ENCODE assay signal across 12 mouse cellular contexts in genomic region chr15:98793141-98793698, GRCm38 (mm10). TPM values are rescaled to one million over a fixed set of nuclear protein-coding genes. Genes with fewer than 3 reads are reported as not detected.
A peak's percentile ranks its signal among the peaks of the same experiment; 100 is the strongest.
DNase-seq lines count a peak whose midpoint lies in the region; ATAC-seq and TF ChIP-seq lines count a peak whose summit lies in the region.
"Had no signal": no experiment of that assay in that cellular context is flagged by ENCODE, and none has a peak within 500 bp of the region (broad histone marks: within the 10 kb centered on the region; RNA-seq: fewer than 3 reads in every experiment).

No protein-coding gene starts in this region.

- TF ChIP-seq CTCF in cortical plate, adult 2 months (IDR thresholded peaks at IDR 0.05; ENCODE audit: extremely low read depth, insufficient read depth, low read length) = no peak
- TF ChIP-seq CTCF in midbrain, postnatal 0 days (IDR thresholded peaks at IDR 0.05) = no peak

- no peak for DNase-seq in heart, postnatal 36 days
- no peak for DNase-seq in midbrain, postnatal 0 days (ENCODE audit: low spot score)
- no peak for DNase-seq in spleen, postnatal 10 days (ENCODE audit: low spot score in 2 of 2)
- DNase-seq in frontal cortex, postnatal 14 days (ENCODE audit: low spot score in 2 of 2) = no peak
- DNase-seq in ovary, adult 18-20 months (ENCODE audit: low spot score) = no peak
- DNase-seq: heart, adult 2 months had no signal

- no peak for ATAC-seq in heart, embryonic 16.5 days (replicated peaks; ENCODE audit: extremely low read depth, insufficient read depth, low FRiP score)
- no peak for ATAC-seq in hindbrain, embryonic 16.5 days
- ATAC-seq in midbrain, postnatal 0 days (ENCODE audit: low FRiP score) = no peak
- ATAC-seq: liver, embryonic 12.5 days had no signal

- H3K9ac ChIP-seq in heart, embryonic 16.5 days (ENCODE audit: low read length) = no peak overlapping the region
- H3K9ac ChIP-seq in hindbrain, embryonic 16.5 days (ENCODE audit: low read depth, low read length) = peak overlapping the region; percentile 50; the same call in 1 of the 2 replicates
- 0 out of 2 replicates have a peak overlapping the region, but pooled peaks have one; percentile 13 for H3K9ac ChIP-seq in midbrain, postnatal 0 days (replicated peaks; ENCODE audit: low read length, poor library complexity, severe bottlenecking)
- H3K9ac ChIP-seq: liver, embryonic 12.5 days had no signal

- WGBS in heart, embryonic 16.5 days = 6% methylated on average over 13 of the region's 13 CpGs
- 6% methylated on average over 13 of the region's 13 CpGs for WGBS in hindbrain, embryonic 16.5 days
- 7% methylated on average over 13 of the region's 13 CpGs for WGBS in midbrain, postnatal 0 days

- intact Hi-C loops in heart, postnatal 36 days (cut with DNase I) = loop anchor here (5.0 kb wide), 1 partner anchor 81 kb away; no protein-coding TSS in a partner anchor

- H3K9me3 ChIP-seq in heart, embryonic 16.5 days (replicated peaks; ENCODE audit: control insufficient read depth, low read length) = no peaks in the 10 kb centered on the region
- H3K9me3 ChIP-seq in hindbrain, embryonic 16.5 days (ENCODE audit: control insufficient read depth, low read length) = no peaks in the 10 kb centered on the region
- no peaks in the 10 kb centered on the region for H3K9me3 ChIP-seq in midbrain, postnatal 0 days (ENCODE audit: low read length)
- H3K9me3 ChIP-seq: liver, embryonic 12.5 days had no signal

- peaks cover 96% of the 10 kb centered on the region for H3K27me3 ChIP-seq in heart, embryonic 16.5 days (ENCODE audit: control insufficient read depth, insufficient read depth, low read length)
- peaks cover 82% of the 10 kb centered on the region for H3K27me3 ChIP-seq in hindbrain, embryonic 16.5 days (replicated peaks; ENCODE audit: control insufficient read depth, insufficient read depth, low read length)
- H3K27me3 ChIP-seq in midbrain, postnatal 0 days (ENCODE audit: insufficient read depth, low read length) = peaks cover 91% of the 10 kb centered on the region

- peak overlapping the region; percentile 35 for H3K4me3 ChIP-seq in heart, embryonic 16.5 days (ENCODE audit: low read length)
- peak overlapping the region; percentile 16 for H3K4me3 ChIP-seq in cortical plate, adult 2 months (ENCODE audit: insufficient read depth, low read length)
- H3K4me3 ChIP-seq in hindbrain, embryonic 16.5 days (ENCODE audit: low read length) = peak overlapping the region; percentile 44
- peak overlapping the region; percentile 36 for H3K4me3 ChIP-seq in midbrain, postnatal 0 days (ENCODE audit: low read depth, low read length)
- H3K4me3 ChIP-seq: heart, adult 2 months had no signal

- H3K36me3 ChIP-seq in heart, embryonic 16.5 days (ENCODE audit: control insufficient read depth, insufficient read depth) = no peaks in the 10 kb centered on the region
- H3K36me3 ChIP-seq in hindbrain, embryonic 16.5 days (ENCODE audit: control insufficient read depth, insufficient read depth, low read length) = no peaks in the 10 kb centered on the region
- no peaks in the 10 kb centered on the region for H3K36me3 ChIP-seq in midbrain, postnatal 0 days (ENCODE audit: insufficient read depth, low read length)
- H3K36me3 ChIP-seq: liver, embryonic 12.5 days had no signal

- H3K4me2 ChIP-seq in heart, embryonic 16.5 days (ENCODE audit: low read depth, low read length) = no peak overlapping the region
- peak overlapping the region; percentile 70 for H3K4me2 ChIP-seq in hindbrain, embryonic 16.5 days (ENCODE audit: low read length)
- H3K4me2 ChIP-seq in midbrain, postnatal 0 days (ENCODE audit: low read depth, low read length, poor library complexity, severe bottlenecking) = peak overlapping the region; percentile 51

- H3K27ac ChIP-seq in heart, embryonic 16.5 days (ENCODE audit: low read length) = no peak overlapping the region
- no peak overlapping the region for H3K27ac ChIP-seq in cortical plate, adult 2 months (ENCODE audit: insufficient read depth, low read length)
- H3K27ac ChIP-seq in hindbrain, embryonic 16.5 days (ENCODE audit: low read depth, low read length) = no peak overlapping the region
- H3K27ac ChIP-seq in midbrain, postnatal 0 days (ENCODE audit: low read depth, low read length) = no peak overlapping the region
- H3K27ac ChIP-seq: heart, adult 2 months; layer of hippocampus, adult 2 months; liver, embryonic 12.5 days had no signal

- TF ChIP-seq POLR2A in cortical plate, adult 2 months (IDR thresholded peaks at IDR 0.05; ENCODE audit: extremely low read depth, insufficient read depth, low read length) = no peak

- peaks cover 42% of the 10 kb centered on the region for H3K4me1 ChIP-seq in heart, embryonic 16.5 days (ENCODE audit: control insufficient read depth, insufficient read depth, low read length)
- H3K4me1 ChIP-seq in cortical plate, adult 2 months (ENCODE audit: control insufficient read depth, insufficient read depth, low read length) = peaks cover 1% of the 10 kb centered on the region; the same call in 1 of the 2 replicates
- peaks cover 22% of the 10 kb centered on the region for H3K4me1 ChIP-seq in hindbrain, embryonic 16.5 days (ENCODE audit: control insufficient read depth, insufficient read depth, low read depth, low read length)
- H3K4me1 ChIP-seq in midbrain, postnatal 0 days (ENCODE audit: insufficient read depth, low read length) = no peaks in the 10 kb centered on the region; the same call in 1 of the 2 replicates

RNA-seq across cellular contexts. Expression of gene Wnt1, which starts 3.6 kb away (rescaled TPM):
- not detected in 2 replicates for polyA plus RNA-seq in heart, embryonic 16.5 days (2015; fragmentation: Nextera tagmentation; extraction: Ambion mirVana)
- total RNA-seq in heart, postnatal 36 days (2021) = not detected
- polyA plus RNA-seq in cortical plate, adult 2 months (2012; rRNA removed) = 0.15 and 0.17 TPM in 2 replicates
- polyA plus RNA-seq in hindbrain, embryonic 16.5 days (2015; fragmentation: Nextera tagmentation; extraction: Ambion mirVana) = 1.2 and 2.3 TPM in 2 replicates
- total RNA-seq in midbrain, postnatal 0 days (2014; rRNA removed) = 0.33 TPM in 2 replicates
- polyA plus RNA-seq in midbrain, postnatal 0 days (2015; fragmentation: Nextera tagmentation; extraction: Ambion mirVana) = 0.81 and 1.1 TPM in 2 replicates
- total RNA-seq: heart, adult 2 months; layer of hippocampus, adult 2 months; neutrophil, adult 5-6 weeks had no signal
- polyA plus RNA-seq: heart, adult 2 months; liver, embryonic 12.5 days had no signal

RNA-seq across cellular contexts. Expression of gene Wnt10b, which starts 15.3 kb away (rescaled TPM):
- polyA plus RNA-seq in heart, embryonic 16.5 days (2015; fragmentation: Nextera tagmentation; extraction: Ambion mirVana) = 0.28 and 0.44 TPM in 2 replicates
- under 1 TPM; 0.27 to 0.33 TPM for total RNA-seq in heart, postnatal 36 days (2021)
- 2.6 and 3.1 TPM in 2 replicates for polyA plus RNA-seq in cortical plate, adult 2 months (2012; rRNA removed)
- 0.06 TPM in 1 of 2 replicates, not detected in the other for polyA plus RNA-seq in hindbrain, embryonic 16.5 days (2015; fragmentation: Nextera tagmentation; extraction: Ambion mirVana)
- 0.38 and 1.5 TPM in 2 replicates for total RNA-seq in midbrain, postnatal 0 days (2014; rRNA removed)
- polyA plus RNA-seq in midbrain, postnatal 0 days (2015; fragmentation: Nextera tagmentation; extraction: Ambion mirVana) = not detected in 2 replicates
- polyA plus RNA-seq: liver, embryonic 12.5 days had no signal

RNA-seq across cellular contexts. Expression of gene Ddn, which starts 16.1 kb away (rescaled TPM):
- 0.32 and 0.35 TPM in 2 replicates for polyA plus RNA-seq in heart, embryonic 16.5 days (2015; fragmentation: Nextera tagmentation; extraction: Ambion mirVana)
- under 1 TPM; 0.22 to 0.35 TPM for total RNA-seq in heart, postnatal 36 days (2021)
- polyA plus RNA-seq in cortical plate, adult 2 months (2012; rRNA removed) = 723 and 876 TPM in 2 replicates
- polyA plus RNA-seq in hindbrain, embryonic 16.5 days (2015; fragmentation: Nextera tagmentation; extraction: Ambion mirVana) = 0.30 and 0.31 TPM in 2 replicates
- total RNA-seq in midbrain, postnatal 0 days (2014; rRNA removed) = 5.5 and 7.3 TPM in 2 replicates
- 0.51 and 0.64 TPM in 2 replicates for polyA plus RNA-seq in midbrain, postnatal 0 days (2015; fragmentation: Nextera tagmentation; extraction: Ambion mirVana)
- polyA plus RNA-seq: liver, embryonic 12.5 days had no signal

RNA-seq across cellular contexts. Expression of gene Arf3, which starts 30.2 kb away (rescaled TPM):
- polyA plus RNA-seq in heart, embryonic 16.5 days (2015; fragmentation: Nextera tagmentation; extraction: Ambion mirVana) = 35.8 and 36.4 TPM in 2 replicates
- 10 to 100 TPM; 20.8 to 20.9 TPM for total RNA-seq in heart, postnatal 36 days (2021)
- 701 and 730 TPM in 2 replicates for polyA plus RNA-seq in cortical plate, adult 2 months (2012; rRNA removed)
- 107 TPM in 2 replicates for polyA plus RNA-seq in hindbrain, embryonic 16.5 days (2015; fragmentation: Nextera tagmentation; extraction: Ambion mirVana)
- total RNA-seq in midbrain, postnatal 0 days (2014; rRNA removed) = 122 and 144 TPM in 2 replicates
- polyA plus RNA-seq in midbrain, postnatal 0 days (2015; fragmentation: Nextera tagmentation; extraction: Ambion mirVana) = 89.2 and 93.8 TPM in 2 replicates

RNA-seq across cellular contexts. Expression of gene Prkag1, which starts 38.1 kb away (rescaled TPM):
- polyA plus RNA-seq in heart, embryonic 16.5 days (2015; fragmentation: Nextera tagmentation; extraction: Ambion mirVana) = 111 and 112 TPM in 2 replicates
- 100 to 1,000 TPM in 1 of 2 experiments, 10 to 100 TPM in 1; 99.8 to 112 TPM for total RNA-seq in heart, postnatal 36 days (2021)
- polyA plus RNA-seq in cortical plate, adult 2 months (2012; rRNA removed) = 71.3 and 75.7 TPM in 2 replicates
- polyA plus RNA-seq in hindbrain, embryonic 16.5 days (2015; fragmentation: Nextera tagmentation; extraction: Ambion mirVana) = 72.5 and 74.4 TPM in 2 replicates
- 45.1 and 50.6 TPM in 2 replicates for total RNA-seq in midbrain, postnatal 0 days (2014; rRNA removed)
- polyA plus RNA-seq in midbrain, postnatal 0 days (2015; fragmentation: Nextera tagmentation; extraction: Ambion mirVana) = 50.6 and 57.4 TPM in 2 replicates

Comparison
In these comparisons a context has a peak if more than half of its experiments do, and no peak if none do; other contexts are left out.
1. RNA of gene Ddn, which starts 16.1 kb away (polyA plus RNA-seq): 723 to 876 TPM in cortical plate, adult 2 months; 0.51 to 0.64 TPM in midbrain, postnatal 0 days, 0.32 to 0.35 TPM in heart, embryonic 16.5 days and 0.30 to 0.31 TPM in hindbrain, embryonic 16.5 days; every median in the first group is over 100 times any median in the second.
2. Peak in every context shown above with its lines, with median percentiles within 50 percentile points of each other: H3K4me3 ChIP-seq.